Mouse (Mus musculus) left cerebral cortex, adult 2 months (tissue): Measurements from ENCODE around the gene Hk1. TPM values are rescaled to one million over a fixed set of nuclear protein-coding genes. Genes with fewer than 3 reads are reported as not detected.

Source experiments
- DNase-seq, 2 experiments: peaks; one replicate each; pipeline ENCODE4 v3.0.0; 2021 to 2022; ENCODE audit warnings: low spot score in 2 of 2, mixed read lengths in 1 of 2; ENCODE audit errors: extremely low spot score in 1 of 2
- H3K27ac ChIP-seq: fragments of 200-600 bp; 2 replicates; pipeline ENCODE4 v1.8.1; 2022
- H3K4me3 ChIP-seq: fragments of 200-600 bp; 2 replicates; pipeline ENCODE4 v1.8.1; 2022
- CTCF ChIP-seq: fragments of 200-600 bp; IDR thresholded peaks from 2 replicates; pipeline ENCODE4 v1.8.1; 2022; ENCODE audit warnings: antibody characterized with exemption, mild to moderate bottlenecking, moderate library complexity
- intact Hi-C: fragments of 180-260 bp; cut with DNase I; formaldehyde crosslinking; loops from one replicate; pipeline ENCODE4 v1.15.1; 2025
- total RNA-seq, 2 experiments: library from RNA; stranded (reverse); gene quantifications; 2 replicates each; pipeline ENCODE4 v1.2.3; 2021

Hk1 gene
- total RNA-seq, 2 experiments from 2014 or later, result 298 to 310 TPM

DNA sequence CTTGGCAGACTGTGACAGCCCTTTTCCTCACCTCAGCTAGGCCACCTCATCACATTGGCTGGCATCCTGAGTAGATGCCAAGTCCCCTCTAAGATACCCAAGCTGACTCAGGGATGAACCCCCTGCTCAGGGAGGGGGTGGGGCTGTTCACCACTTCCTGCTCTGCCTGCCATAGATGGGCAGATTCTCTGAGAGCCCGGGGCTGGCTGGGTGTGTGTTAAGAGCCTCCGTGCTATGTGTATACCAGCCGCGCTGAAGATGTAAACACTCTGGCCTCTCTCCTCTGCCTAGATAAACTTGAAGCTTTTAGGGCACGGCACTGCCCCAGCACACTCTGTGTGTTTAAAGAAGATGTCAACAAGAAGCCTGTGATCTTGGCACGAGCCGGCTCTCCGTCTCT is 131.9 kb downstream of the Hk1 start:
- H3K27ac ChIP-seq, result no peak overlapping the region
- no peak overlapping the region for H3K4me3 ChIP-seq
- DNase-seq, result no peak
- no peak for TF ChIP-seq CTCF
- intact Hi-C loops, result loop anchor here (10.0 kb wide), 1 partner anchor 263 kb away; no protein-coding TSS in a partner anchor

DNA sequence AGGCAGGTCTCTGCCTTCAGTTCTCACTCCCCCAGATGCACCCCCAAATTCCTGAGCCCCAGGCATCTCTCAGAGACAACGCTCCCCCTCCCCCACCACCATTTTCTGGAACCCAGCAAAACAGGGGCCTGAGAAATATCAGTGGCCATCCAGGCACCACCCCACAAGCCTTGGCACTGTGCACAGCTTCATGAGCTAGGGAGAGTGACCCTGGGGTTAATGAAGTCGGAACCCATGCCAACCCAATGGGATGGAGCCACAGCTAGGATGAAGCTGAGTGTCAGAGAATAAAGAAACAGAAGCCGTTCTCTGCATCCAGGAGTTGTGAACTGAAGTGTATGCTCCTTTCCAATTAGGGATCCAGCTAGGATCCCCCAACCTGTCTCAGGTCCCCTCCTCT is 132.6 kb downstream of the Hk1 start:
- TF ChIP-seq CTCF, result no peak
- no peak for DNase-seq
- no peak overlapping the region for H3K4me3 ChIP-seq
- intact Hi-C loops, result loop anchor here (10.0 kb wide), 1 partner anchor 262 kb away; no protein-coding TSS in a partner anchor
- H3K27ac ChIP-seq, result no peak overlapping the region

DNA sequence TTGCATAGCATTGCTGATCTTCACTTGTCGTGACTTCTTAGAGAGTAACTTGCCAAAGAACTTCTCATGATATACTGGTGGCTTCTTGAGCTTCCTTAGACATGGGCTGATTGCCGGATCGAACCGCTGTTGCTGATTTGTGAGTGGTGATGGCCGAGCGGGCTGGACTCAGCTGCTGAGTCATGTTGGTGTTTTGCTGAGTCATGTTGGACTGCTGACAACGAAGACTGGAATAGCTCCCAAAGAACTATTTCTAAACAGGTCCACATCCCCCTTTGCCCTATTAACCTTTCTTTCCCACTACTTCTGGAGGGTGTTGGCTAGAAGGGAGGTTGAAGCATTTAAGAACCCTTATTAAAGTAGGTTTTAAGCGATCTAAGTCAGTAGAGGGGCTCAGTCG is 135.6 kb downstream of the Hk1 start:
- no peak for TF ChIP-seq CTCF
- Histone ChIP-seq H3K27ac (no peak overlapping the region), H3K4me3 (no peak overlapping the region)
- intact Hi-C loops, result loop anchor here (5.0 to 10.0 kb wide), 2 partner anchors 187 to 259 kb away; no protein-coding TSS in a partner anchor
- no peak for DNase-seq

DNA sequence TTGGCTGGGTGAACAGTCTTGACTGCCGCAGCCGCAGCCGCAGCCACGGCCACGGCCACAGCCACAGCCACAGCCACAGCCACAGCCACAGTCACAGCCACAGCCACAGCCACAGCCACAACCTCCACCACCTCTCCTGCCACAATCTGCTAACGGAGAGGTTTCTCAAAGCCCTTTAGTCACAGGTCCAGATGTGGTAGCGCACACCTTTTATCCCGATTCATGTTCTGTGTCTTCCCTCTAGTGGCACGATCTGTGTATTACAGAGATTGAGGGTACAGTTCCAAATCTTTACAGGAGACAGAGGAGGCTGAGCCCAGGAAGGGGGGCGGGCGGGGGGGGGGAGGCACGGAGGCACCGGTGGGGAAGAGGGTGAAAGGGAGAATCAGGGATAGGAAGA is 136.8 kb downstream of the Hk1 start:
- peak; percentile 63 for TF ChIP-seq CTCF
- peak; percentile 51 to 57 for DNase-seq
- no peak overlapping the region for H3K4me3 ChIP-seq
- intact Hi-C loops, result loop anchor here (1.0 to 10.0 kb wide), 4 partner anchors 56 to 258 kb away; no protein-coding TSS in a partner anchor
- H3K27ac ChIP-seq, result no peak overlapping the region

DNA sequence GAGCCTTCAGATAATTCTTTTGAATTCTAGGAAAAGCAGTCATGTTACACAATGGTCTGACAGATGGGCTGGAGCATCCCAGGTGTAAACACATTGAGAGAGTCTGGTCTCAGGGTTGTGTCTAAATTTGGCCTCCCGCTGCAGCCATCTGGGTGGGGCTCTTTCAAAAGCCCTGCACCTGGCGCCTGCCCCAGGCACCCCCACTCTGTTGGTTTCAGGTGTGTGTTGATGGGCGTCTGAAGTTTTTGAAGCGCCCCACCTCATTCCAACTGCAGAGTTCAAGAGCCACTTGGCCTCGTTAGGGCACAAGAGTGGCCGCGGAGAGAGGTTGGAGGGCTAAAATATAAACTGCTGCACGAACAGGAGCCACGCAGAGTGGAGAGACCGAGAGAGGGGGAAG is 137.3 kb downstream of the Hk1 start:
- no peak for DNase-seq
- Histone ChIP-seq H3K27ac (no peak overlapping the region), H3K4me3 (no peak overlapping the region)
- intact Hi-C loops, result loop anchor here (5.0 to 10.0 kb wide), 2 partner anchors 185 to 258 kb away; no protein-coding TSS in a partner anchor
- no peak for TF ChIP-seq CTCF

DNA sequence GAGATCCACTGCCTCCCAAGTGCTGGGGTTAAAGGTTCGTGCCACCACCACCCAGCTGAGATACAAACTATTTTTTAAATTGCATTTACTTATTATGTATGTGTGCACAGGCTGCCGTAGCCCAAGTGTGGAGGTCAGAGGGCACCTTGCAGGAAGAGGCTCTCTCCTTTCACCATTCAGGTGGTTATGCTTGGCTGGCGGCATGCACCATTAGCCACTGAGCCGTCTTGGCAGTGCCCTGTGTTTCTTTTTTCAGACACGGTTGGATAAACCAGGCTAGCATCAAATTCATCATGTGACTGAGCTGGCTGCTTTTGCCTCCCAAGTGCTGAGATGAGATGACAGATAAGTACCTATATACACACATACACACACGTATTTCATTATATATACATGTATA is 140.4 kb downstream of the Hk1 start:
- TF ChIP-seq CTCF, result no peak

DNA sequence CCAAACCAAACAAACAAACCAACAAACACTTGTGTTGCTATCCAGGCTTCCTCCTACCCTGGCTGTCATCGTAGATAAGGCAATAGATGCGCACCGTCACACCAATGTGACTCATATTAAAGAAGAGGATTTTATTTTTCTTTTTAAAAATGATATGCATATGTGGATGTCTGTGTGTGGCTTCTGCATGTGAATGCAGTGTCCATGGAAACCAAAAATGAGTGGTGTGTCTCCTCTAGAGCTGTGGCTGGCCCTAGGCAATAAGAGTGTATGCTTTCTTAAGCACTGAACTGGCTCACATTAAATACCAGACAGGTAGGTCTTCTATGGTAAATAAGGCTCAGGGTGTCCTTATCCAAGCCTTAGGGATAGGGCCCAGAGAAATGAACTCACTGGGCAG is 141.0 kb downstream of the Hk1 start:
- DNase-seq, result no peak
- intact Hi-C loops, result no loop called here
- Histone ChIP-seq H3K27ac (peak overlapping the region; percentile 13; the same call in 1 of the 2 replicates), H3K4me3 (no peak overlapping the region)
- TF ChIP-seq CTCF, result no peak

More for the DNA sequence above, 140.4 kb downstream of the Hk1 start:
- Histone ChIP-seq H3K4me3 (no peak overlapping the region), H3K27ac (peak overlapping the region; percentile 13; the same call in 1 of the 2 replicates)
- intact Hi-C loops, result no loop called here
- no peak for DNase-seq

DNA sequence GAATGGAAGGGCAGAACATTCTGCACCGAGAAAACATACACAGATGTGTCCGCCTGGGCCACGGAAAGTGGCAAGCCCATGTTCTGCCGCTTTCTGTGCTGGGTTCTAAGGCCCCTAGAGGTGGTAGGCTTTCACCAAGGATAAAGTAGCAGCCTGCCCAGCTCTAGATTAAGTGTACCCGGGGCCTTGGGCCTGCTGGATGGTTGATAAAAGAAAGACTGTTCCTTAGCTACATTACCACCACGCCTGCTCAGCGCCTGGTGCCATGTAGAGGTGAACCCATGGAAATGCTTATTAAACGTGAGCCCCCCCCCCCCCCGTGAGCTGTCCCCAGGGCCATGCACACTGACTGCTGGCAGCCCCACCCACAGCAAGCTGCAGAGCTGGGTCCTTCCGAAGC is 142.5 kb downstream of the Hk1 start:
- no peak for TF ChIP-seq CTCF
- Histone ChIP-seq H3K27ac (no peak overlapping the region), H3K4me3 (no peak overlapping the region)
- intact Hi-C loops, result no loop called here
- DNase-seq, result no peak

DNA sequence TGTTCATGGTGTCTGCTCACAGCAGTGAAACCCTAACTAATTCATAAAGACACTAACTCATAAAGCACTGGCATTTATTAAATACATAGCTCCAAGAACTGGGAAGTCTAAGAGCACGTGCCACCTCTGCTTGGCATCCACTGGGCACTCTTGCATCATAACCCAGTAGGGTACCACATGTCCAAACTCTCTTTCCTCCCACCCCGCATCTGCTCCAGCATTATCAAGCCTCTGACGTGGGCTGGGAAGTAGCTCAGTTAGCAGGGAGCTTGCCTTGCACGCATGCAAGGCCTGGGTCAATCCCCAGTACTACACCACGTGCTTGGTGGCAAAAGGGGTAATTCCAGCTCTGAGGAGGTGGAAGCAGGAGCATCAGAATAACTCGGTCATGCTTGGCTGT is 143.5 kb downstream of the Hk1 start:
- no peak overlapping the region for H3K4me3 ChIP-seq
- no peak overlapping the region for H3K27ac ChIP-seq
- intact Hi-C loops, result no loop called here
- TF ChIP-seq CTCF, result no peak
- DNase-seq, result no peak

DNA sequence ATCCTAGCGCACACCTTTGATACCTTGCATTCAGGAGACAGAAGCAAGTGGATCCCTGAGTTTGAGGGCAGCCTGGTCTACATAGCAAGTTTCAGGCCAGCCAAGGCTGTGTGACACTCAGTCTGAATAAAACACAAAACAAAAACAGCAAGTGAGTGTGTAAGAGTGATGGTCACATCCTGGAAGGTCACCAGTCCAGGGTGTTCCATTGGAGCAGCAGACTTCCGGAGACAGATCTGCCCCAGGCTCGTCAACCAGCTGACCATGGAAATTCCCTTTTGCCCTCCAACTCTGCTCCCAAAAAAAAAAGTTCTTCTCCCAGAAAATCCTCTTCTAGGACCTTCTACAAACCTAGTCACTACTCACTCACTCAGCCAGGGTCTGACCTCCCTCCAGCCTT is 147.9 kb downstream of the Hk1 start:
- intact Hi-C loops, result no loop called here
- no peak for DNase-seq
- TF ChIP-seq CTCF, result no peak
- no peak overlapping the region for H3K27ac ChIP-seq
- H3K4me3 ChIP-seq, result no peak overlapping the region

DNA sequence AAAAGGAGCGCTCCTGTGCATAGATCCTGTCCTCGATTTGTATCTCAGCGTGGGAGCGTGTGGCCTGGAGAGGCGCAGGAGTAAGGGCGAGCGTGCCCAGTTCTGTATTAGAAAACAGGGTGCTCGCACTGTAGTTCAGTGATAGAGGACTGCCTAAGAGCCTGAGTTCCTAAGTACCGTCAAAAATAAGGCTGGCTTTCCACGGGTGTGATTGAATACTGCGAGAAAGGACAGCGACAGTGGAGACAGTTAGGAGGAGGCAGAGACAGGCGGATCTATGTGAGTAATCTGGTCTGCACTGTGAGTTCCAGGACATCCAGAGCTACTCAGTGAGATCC is 148.3 kb downstream of the Hk1 start:
- no peak for TF ChIP-seq CTCF
- intact Hi-C loops, result no loop called here
- H3K27ac ChIP-seq, result peak overlapping the region; percentile 30; the same call in 1 of the 2 replicates
- H3K4me3 ChIP-seq, result peak overlapping the region; percentile 65
- no peak for DNase-seq

DNA sequence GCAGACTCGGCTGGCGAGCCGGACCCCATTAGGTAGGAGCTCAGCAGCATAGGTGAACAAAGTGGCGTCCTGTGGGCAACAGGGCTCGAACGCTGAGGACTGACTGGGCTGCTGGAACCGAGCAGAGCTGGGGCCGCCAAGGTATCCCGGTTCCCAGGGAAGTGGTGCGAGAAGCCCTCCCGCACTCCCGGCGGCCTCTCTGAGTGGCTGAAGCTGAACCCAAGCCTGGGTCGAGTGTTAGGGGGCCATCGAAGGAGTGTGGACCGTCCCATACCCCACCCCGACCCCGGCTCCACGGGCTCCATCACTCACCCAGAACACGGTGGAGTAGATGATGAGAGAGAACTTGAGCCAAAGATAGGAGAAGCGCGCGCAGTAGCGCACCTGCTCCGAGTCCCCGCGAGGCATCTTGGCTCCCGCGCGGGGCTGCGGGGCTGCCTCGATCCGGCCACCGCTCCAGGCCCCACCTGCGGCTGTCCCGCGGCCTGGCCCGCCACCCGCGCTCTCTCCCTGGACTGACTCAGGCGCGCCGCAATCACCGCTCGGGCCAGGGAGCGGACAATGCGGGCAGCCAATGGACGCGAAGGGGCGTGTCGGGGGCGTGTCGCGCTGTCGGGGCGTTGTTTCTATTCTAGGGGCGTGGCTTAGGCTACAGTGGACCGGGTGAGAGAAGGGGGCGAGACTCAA is 148.9 kb downstream of the Hk1 start, which contains the start of gene Tspan15:
Tspan15 (minus strand) TSS at position 544 of the 687 bp plus-strand sequence.
- peak; percentile 85 to 86 for DNase-seq
- TF ChIP-seq CTCF, result no peak
- H3K4me3 ChIP-seq, result peak within 1 kb of the TSS; percentile 65
- intact Hi-C loops, result no loop called here
- H3K27ac ChIP-seq, result peak within 1 kb of the TSS; percentile 62

DNA sequence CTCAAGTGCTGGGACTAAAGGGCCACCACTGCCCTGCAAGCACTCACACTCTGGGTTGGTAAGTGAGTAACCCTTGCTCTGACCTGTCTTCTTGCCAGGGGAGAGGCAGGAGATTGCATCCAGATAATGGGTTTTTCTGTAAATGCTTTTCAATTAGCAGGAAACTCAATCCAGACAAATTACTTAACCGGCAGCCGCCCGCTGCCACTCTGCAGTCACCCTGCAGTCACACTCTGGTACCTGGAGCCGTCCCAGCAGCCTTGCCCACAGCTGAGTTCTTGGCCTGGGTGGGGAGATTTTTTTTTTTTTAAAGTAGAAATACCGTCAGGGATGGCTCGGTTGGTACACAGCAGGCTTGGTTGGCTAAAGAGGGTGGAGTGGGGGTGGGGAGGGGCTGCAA is 151.6 kb downstream of the Hk1 start:
- DNase-seq, result no peak
- no peak for TF ChIP-seq CTCF
- Histone ChIP-seq H3K27ac (no peak overlapping the region), H3K4me3 (no peak overlapping the region)
- intact Hi-C loops, result no loop called here
